Mouse (Mus musculus): ENCODE results near the gene Olfr181. TPM values are rescaled to one million over a fixed set of nuclear protein-coding genes. Genes with fewer than 3 reads are reported as not detected.

Gene Olfr181
- not detected in 2 replicates for polyA plus RNA-seq (2015; fragmentation: Nextera tagmentation; extraction: Ambion mirVana)

- WGBS: 63% methylated on average over 1 of the region's 1 CpGs
- Histone ChIP-seq H3K4me3 (replicated peaks) (no peak within 1 kb of the TSS), H3K4me1 (replicated peaks) (no peaks in the 10 kb centered on the region), H3K27me3 (replicated peaks) (no peaks in the 10 kb centered on the region), H3K9me3 (no peaks in the 10 kb centered on the region), H3K36me3 (no peaks in the 10 kb centered on the region), H3K27ac (no peak within 1 kb of the TSS), H3K4me2 (replicated peaks) (no peak within 1 kb of the TSS), H3K9ac (no peak within 1 kb of the TSS)
- ATAC-seq: no peak
These were observed at the start of gene Olfr181 for GRCm38 (mm10) chr16:58928655-58929054. Gene Olfr181 (minus strand): TSS chr16:58928755.

- no peak for ATAC-seq
- Histone ChIP-seq H3K4me3 (replicated peaks) (no peak within 1 kb of the TSS), H3K9ac (no peak within 1 kb of the TSS), H3K4me2 (replicated peaks) (no peak within 1 kb of the TSS), H3K27ac (no peak within 1 kb of the TSS), H3K36me3 (no peaks in the 10 kb centered on the region), H3K4me1 (replicated peaks) (no peaks in the 10 kb centered on the region), H3K27me3 (replicated peaks) (no peaks in the 10 kb centered on the region), H3K9me3 (no peaks in the 10 kb centered on the region)
- WGBS: 77% methylated on average over 4 of the region's 4 CpGs
These were observed 737 bp upstream of the Olfr181 start, which contains the start of gene Olfr180 for GRCm38 (mm10) chr16:58929292-58929691. Gene Olfr180 (minus strand): TSS chr16:58929392.

GRCm38 (mm10) chr16:58891963-58892362 lies 36.6 kb downstream of the Olfr181 start, which contains the start of gene Olfr178:
Gene Olfr178 (minus strand): TSS chr16:58892063.
- 89% methylated on average over 3 of the region's 3 CpGs for WGBS
- Histone ChIP-seq H3K27me3 (replicated peaks) (no peaks in the 10 kb centered on the region), H3K4me2 (replicated peaks) (no peak within 1 kb of the TSS), H3K27ac (no peak within 1 kb of the TSS), H3K36me3 (no peaks in the 10 kb centered on the region), H3K9ac (no peak within 1 kb of the TSS), H3K9me3 (no peaks in the 10 kb centered on the region), H3K4me3 (replicated peaks) (no peak within 1 kb of the TSS), H3K4me1 (replicated peaks) (no peaks in the 10 kb centered on the region)
- no peak for ATAC-seq

GRCm38 (mm10) chr16:58884416-58884815 lies 44.1 kb downstream of the Olfr181 start:
- Histone ChIP-seq H3K36me3 (no peaks in the 10 kb centered on the region), H3K9ac (no peak overlapping the region), H3K4me1 (replicated peaks) (no peaks in the 10 kb centered on the region), H3K4me3 (replicated peaks) (no peak overlapping the region), H3K9me3 (no peaks in the 10 kb centered on the region), H3K27ac (no peak overlapping the region), H3K4me2 (replicated peaks) (no peak overlapping the region), H3K27me3 (replicated peaks) (no peaks in the 10 kb centered on the region)
- no peak for ATAC-seq
- WGBS: 94% methylated on average over 2 of the region's 2 CpGs

Other genes starting within 250 kb of the Olfr181 start
- gene Gpr15, start 209.7 kb downstream of the Olfr181 start, polyA plus RNA-seq (2015; fragmentation: Nextera tagmentation; extraction: Ambion mirVana): 0.14 TPM in 1 of 2 replicates, not detected in the other
- gene Cldnd1, start 200.8 kb downstream of the Olfr181 start, polyA plus RNA-seq (2015; fragmentation: Nextera tagmentation; extraction: Ambion mirVana): 95.7 and 97.6 TPM in 2 replicates
- gene Olfr172, start 165.6 kb downstream of the Olfr181 start, polyA plus RNA-seq (2015; fragmentation: Nextera tagmentation; extraction: Ambion mirVana): not detected in 2 replicates
- gene Olfr173, start 128.5 kb downstream of the Olfr181 start, polyA plus RNA-seq (2015; fragmentation: Nextera tagmentation; extraction: Ambion mirVana): not detected in 2 replicates
- not detected in 2 replicates for gene Olfr175-ps1, start 102.0 kb downstream of the Olfr181 start, polyA plus RNA-seq (2015; fragmentation: Nextera tagmentation; extraction: Ambion mirVana)
- gene Olfr177, start 54.0 kb downstream of the Olfr181 start, polyA plus RNA-seq (2015; fragmentation: Nextera tagmentation; extraction: Ambion mirVana): not detected in 2 replicates
- not detected in 2 replicates for gene Olfr178, start 36.7 kb downstream of the Olfr181 start, polyA plus RNA-seq (2015; fragmentation: Nextera tagmentation; extraction: Ambion mirVana)
- not detected in 2 replicates for gene Olfr180, start 637 bp upstream of the Olfr181 start, polyA plus RNA-seq (2015; fragmentation: Nextera tagmentation; extraction: Ambion mirVana)
- not detected in 2 replicates for gene Olfr183, start 66.6 kb upstream of the Olfr181 start, polyA plus RNA-seq (2015; fragmentation: Nextera tagmentation; extraction: Ambion mirVana)
- gene Olfr186, start 101.5 kb upstream of the Olfr181 start, polyA plus RNA-seq (2015; fragmentation: Nextera tagmentation; extraction: Ambion mirVana): not detected in 2 replicates
- not detected in 2 replicates for gene Olfr187, start 111.0 kb upstream of the Olfr181 start, polyA plus RNA-seq (2015; fragmentation: Nextera tagmentation; extraction: Ambion mirVana)
- gene Olfr190, start 149.2 kb upstream of the Olfr181 start, polyA plus RNA-seq (2015; fragmentation: Nextera tagmentation; extraction: Ambion mirVana): not detected in 2 replicates
- gene Olfr191, start 161.1 kb upstream of the Olfr181 start, polyA plus RNA-seq (2015; fragmentation: Nextera tagmentation; extraction: Ambion mirVana): not detected in 2 replicates
- not detected in 2 replicates for gene Olfr193, start 183.1 kb upstream of the Olfr181 start, polyA plus RNA-seq (2015; fragmentation: Nextera tagmentation; extraction: Ambion mirVana)
- not detected in 2 replicates for gene Olfr194, start 192.3 kb upstream of the Olfr181 start, polyA plus RNA-seq (2015; fragmentation: Nextera tagmentation; extraction: Ambion mirVana)
- not detected in 2 replicates for gene Olfr195, start 218.3 kb upstream of the Olfr181 start, polyA plus RNA-seq (2015; fragmentation: Nextera tagmentation; extraction: Ambion mirVana)
- not detected in 2 replicates for gene Olfr196, start 241.7 kb upstream of the Olfr181 start, polyA plus RNA-seq (2015; fragmentation: Nextera tagmentation; extraction: Ambion mirVana)